Mouse (Mus musculus): ENCODE measurements around the gene B3galt4.

DNA sequence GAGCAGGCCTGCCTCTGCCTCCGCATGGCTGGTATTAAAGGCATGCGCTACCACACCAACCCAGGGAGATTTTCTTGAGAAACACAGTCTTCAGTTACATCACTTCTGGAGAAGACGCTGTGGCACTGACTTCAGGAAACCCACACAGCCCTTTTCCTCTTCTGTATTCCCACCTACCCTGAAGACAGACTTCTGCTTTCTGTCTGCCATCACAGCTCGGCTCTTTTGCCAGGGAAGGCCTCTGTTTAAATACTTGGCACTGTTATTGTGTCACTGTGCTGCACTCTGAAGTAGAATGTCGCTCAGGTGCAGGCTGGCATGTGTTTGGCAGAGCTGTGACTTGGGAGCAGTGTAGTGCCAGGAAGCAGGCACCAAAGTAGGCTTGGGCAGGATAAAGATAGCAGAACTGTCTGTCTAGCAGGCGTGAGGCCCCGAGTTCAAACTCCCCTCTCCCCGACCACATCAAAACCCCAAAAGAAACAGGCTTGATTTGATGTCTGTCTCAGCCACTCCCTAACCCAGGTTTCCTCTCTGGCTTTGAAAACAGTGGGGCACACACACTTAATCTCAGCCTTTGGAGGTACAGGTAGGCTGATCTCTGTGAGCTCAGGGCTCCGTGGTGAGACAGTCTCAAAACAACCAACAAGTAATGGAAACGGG, 3.7 kb downstream of the B3galt4 start:
- TF ChIP-seq CTCF (conservative IDR thresholded peaks at IDR 0.05; ENCODE audit: low read length) (no peak), POU5F1 (IDR thresholded peaks at IDR 0.05; ENCODE audit: borderline replicate concordance, low read length) (no peak)

Measured in E14TG2a.4 (cell line).